Mouse (Mus musculus) liver, adult 2 months (tissue): Measurements from ENCODE around the gene Fam114a1. TPM values are rescaled to one million over a fixed set of nuclear protein-coding genes. Genes with fewer than 3 reads are reported as not detected.

Experiments
- DNase-seq: peaks from one replicate; pipeline ENCODE4 v3.0.0-alpha.2; 2011; ENCODE audit warnings: low read depth, low spot score; ENCODE audit errors: extremely low read depth
- H3K27ac ChIP-seq: fragments of 200-500 bp; replicated peaks from 2 replicates; pipeline ENCODE4 v1.5.1; 2012; ENCODE audit warnings: low read depth, mild to moderate bottlenecking, control low read depth, inconsistent platforms, low read length; ENCODE audit not compliant: insufficient read depth
- H3K27me3 ChIP-seq: fragments of 200-500 bp; 2 replicates; pipeline ENCODE4 v1.6.1; 2012; ENCODE audit warnings: mild to moderate bottlenecking, moderate library complexity, low read length, inconsistent platforms; ENCODE audit not compliant: control insufficient read depth, insufficient read depth
- H3K36me3 ChIP-seq: fragments of 200-500 bp; 2 replicates; pipeline ENCODE4 v1.6.1; 2012; ENCODE audit warnings: low read length, inconsistent platforms; ENCODE audit not compliant: control insufficient read depth, insufficient read depth
- H3K4me1 ChIP-seq: fragments of 200-500 bp; 2 replicates; pipeline ENCODE4 v1.6.1; 2011; ENCODE audit warnings: low read length; ENCODE audit not compliant: control insufficient read depth, insufficient read depth
- H3K4me3 ChIP-seq: fragments of 200-500 bp; 2 replicates; pipeline ENCODE4 v1.5.1; 2011; ENCODE audit warnings: low read depth, mild to moderate bottlenecking, control low read depth, low read length, moderate library complexity; ENCODE audit not compliant: insufficient read depth
- H3K79me2 ChIP-seq: fragments of 200-500 bp; 2 replicates; pipeline ENCODE4 v1.6.1; 2012; ENCODE audit warnings: inconsistent platforms, mild to moderate bottlenecking, low read length, moderate library complexity; ENCODE audit not compliant: control insufficient read depth, insufficient read depth
- H3K9ac ChIP-seq: fragments of 200-500 bp; 2 replicates; pipeline ENCODE4 v1.6.1; 2012; ENCODE audit warnings: low read depth, mild to moderate bottlenecking, control low read depth, inconsistent platforms, low read length
- CTCF ChIP-seq: fragments of 200-500 bp; IDR thresholded peaks from 2 replicates; pipeline ENCODE4 v1.5.1; 2011; ENCODE audit warnings: low read depth, low read length, control low read depth
- POLR2A ChIP-seq: fragments of 200-500 bp; IDR thresholded peaks from 2 replicates; pipeline ENCODE4 v1.6.1; 2011; ENCODE audit warnings: low read length, control low read depth; ENCODE audit not compliant: insufficient read depth; ENCODE audit errors: extremely low read depth
- WGBS: fragments of 180-500 bp; shearing (Covaris S2); methylation state at CpG from one replicate; pipeline ENCODE4 v1.1.7; 2018; 5-methylcytosine and 5-hydroxymethylcytosine counted together
- polyA plus RNA-seq: library from polyadenylated mRNA; depleted of rRNA; stranded (reverse); fragments of >200 nt; gene quantifications from 2 replicates; pipeline ENCODE4 v1.2.3, GENCODE M21; 2012; rRNA removed
- total RNA-seq: library from RNA; depleted of rRNA; stranded (reverse); fragments of >200 nt; gene quantifications from 2 replicates; pipeline ENCODE4 v1.2.3, GENCODE M21; 2014; rRNA removed

The Fam114a1 gene
- total and polyA plus RNA-seq, 2 experiments, result 11.9 to 20.2 TPM

DNA sequence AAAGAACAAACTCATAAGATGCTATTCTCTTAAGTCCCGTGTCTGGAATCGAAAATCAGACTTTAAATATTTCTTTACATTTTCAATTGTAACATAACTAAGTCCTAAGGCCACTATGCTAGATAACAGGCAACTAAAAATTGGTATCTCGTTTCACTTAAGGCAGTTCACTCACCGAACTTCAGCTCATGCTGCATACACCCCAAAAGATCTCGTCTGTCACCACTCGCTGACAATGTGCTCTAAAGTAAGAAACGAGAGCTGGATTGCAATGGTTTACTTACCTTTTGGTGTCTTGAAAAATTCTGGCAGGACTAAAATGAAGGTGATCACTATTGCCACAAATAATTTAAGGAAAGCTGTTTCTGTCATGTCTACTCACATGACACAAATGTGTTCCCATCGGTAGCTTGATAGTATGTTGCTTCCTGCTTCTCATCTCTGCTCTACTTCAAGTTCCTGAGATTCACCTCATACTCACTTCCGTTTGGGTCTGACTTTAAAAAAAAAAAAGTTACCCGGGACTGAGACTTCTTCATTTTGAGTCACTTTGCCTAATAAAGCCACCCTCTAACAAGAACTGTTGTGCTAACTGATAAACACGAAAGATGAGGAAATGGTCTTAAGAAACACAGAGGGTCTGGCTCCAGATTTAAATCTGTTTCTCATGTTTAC, 121.5 kb downstream of the Fam114a1 start:
- 71% methylated on average over 11 of the region's 11 CpGs for WGBS
- Histone ChIP-seq H3K9ac (no peak overlapping the region), H3K27ac (no peak overlapping the region), H3K36me3 (no peaks in the 10 kb centered on the region), H3K4me1 (0 out of 2 replicates have a peak, but pooled peaks cover 2% of the 10 kb centered on the region), H3K27me3 (no peaks in the 10 kb centered on the region), H3K79me2 (no peaks in the 10 kb centered on the region), H3K4me3 (no peak overlapping the region)
- TF ChIP-seq POLR2A, result no peak
- TF ChIP-seq CTCF, result no peak
- peak; percentile 46 for DNase-seq

Other genes starting within 250 kb of the Fam114a1 start
- 17.8 and 18.3 TPM in 2 replicates for gene Klf3, start 166.7 kb upstream of the Fam114a1 start, total RNA-seq
- 35.7 and 39.9 TPM in 2 replicates for gene Klf3, start 166.7 kb upstream of the Fam114a1 start, polyA plus RNA-seq
- gene Tlr1, start 36.5 kb upstream of the Fam114a1 start, total RNA-seq, result 1.0 and 1.1 TPM in 2 replicates
- 0.32 and 0.66 TPM in 2 replicates for gene Tlr1, start 36.5 kb upstream of the Fam114a1 start, polyA plus RNA-seq
- 0.46 and 0.67 TPM in 2 replicates for gene Tlr6, start 10.0 kb upstream of the Fam114a1 start, total RNA-seq
- gene Tlr6, start 10.0 kb upstream of the Fam114a1 start, polyA plus RNA-seq, result 0.15 and 0.18 TPM in 2 replicates
- gene Tmem156, start 122.1 kb downstream of the Fam114a1 start, total RNA-seq, result 0.40 and 0.65 TPM in 2 replicates
- not detected in 2 replicates for gene Tmem156, start 122.1 kb downstream of the Fam114a1 start, polyA plus RNA-seq
- gene Klhl5, start 137.5 kb downstream of the Fam114a1 start, total RNA-seq, result 18.5 and 23.8 TPM in 2 replicates
- gene Klhl5, start 137.5 kb downstream of the Fam114a1 start, polyA plus RNA-seq, result 13.8 and 15.3 TPM in 2 replicates
- gene Wdr19, start 229.6 kb downstream of the Fam114a1 start, total RNA-seq, result 2.1 and 2.8 TPM in 2 replicates
- 0.57 and 1.0 TPM in 2 replicates for gene Wdr19, start 229.6 kb downstream of the Fam114a1 start, polyA plus RNA-seq